In the genomic region with DNA sequence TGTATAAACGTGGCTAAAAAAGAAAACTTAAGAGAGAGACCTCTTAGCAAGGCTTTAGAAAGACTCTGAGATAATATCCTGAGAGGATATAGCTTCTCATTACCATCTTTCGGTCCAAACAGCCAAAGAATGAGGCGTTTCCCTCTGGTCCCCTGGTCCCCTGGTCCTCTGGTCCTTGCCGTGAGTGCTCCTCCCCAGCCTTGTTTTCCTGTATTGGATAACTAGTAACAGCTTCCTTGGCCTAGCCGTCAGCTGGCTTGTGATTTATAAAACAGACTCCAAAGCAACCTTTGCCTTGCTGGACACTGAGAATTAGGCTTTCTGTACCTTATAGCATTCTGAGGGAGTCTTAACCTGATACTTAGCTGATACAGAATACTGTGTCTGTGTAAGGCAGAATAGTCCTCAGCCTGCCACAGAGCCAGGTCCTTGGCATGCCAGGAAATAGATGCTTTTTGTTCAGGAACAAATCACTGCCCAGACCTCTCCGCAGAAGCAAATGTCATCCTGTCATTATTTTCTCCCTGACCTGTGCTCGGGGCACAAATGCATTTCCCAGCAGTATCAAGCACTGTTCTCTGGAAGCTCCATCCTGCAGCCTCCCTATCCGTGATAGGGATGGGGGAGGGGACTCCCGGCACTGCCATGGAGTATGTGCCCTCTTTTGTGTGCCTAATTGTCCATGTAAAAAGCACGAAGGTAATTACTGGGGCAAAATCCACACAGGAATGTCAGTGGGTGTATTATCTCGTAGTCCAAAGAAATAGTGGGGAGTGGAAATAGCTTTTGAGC, we compare ENCODE assay signal across 8 mouse cellular contexts.
A peak's percentile ranks its signal among the peaks of the same experiment; 100 is the strongest.
DNase-seq lines count a peak whose midpoint lies in the region; ATAC-seq lines count a peak whose summit lies in the region.

No protein-coding gene starts in this region.

- peak overlapping the region; percentile 19; the same call in 1 of the 2 replicates for H3K4me2 ChIP-seq in forebrain, embryonic 12.5 days
- H3K4me2 ChIP-seq in midbrain, embryonic 16.5 days (ENCODE audit: low read length) = peak overlapping the region; percentile 24

- no peak overlapping the region for H3K4me3 ChIP-seq in forebrain, embryonic 12.5 days (replicated peaks)
- H3K4me3 ChIP-seq in midbrain, embryonic 16.5 days (ENCODE audit: low read depth, low read length) = no peak overlapping the region

- H3K9ac ChIP-seq in forebrain, embryonic 12.5 days = no peak overlapping the region
- H3K9ac ChIP-seq in midbrain, embryonic 16.5 days (ENCODE audit: low read depth, low read length) = peak overlapping the region; percentile 47; the same call in 1 of the 2 replicates

- no peaks in the 10 kb centered on the region for H3K9me3 ChIP-seq in forebrain, embryonic 12.5 days
- H3K9me3 ChIP-seq in midbrain, embryonic 16.5 days (replicated peaks; ENCODE audit: control insufficient read depth, low read length, poor library complexity, severe bottlenecking) = no peaks in the 10 kb centered on the region

- no peaks in the 10 kb centered on the region for H3K36me3 ChIP-seq in forebrain, embryonic 12.5 days (replicated peaks)
- H3K36me3 ChIP-seq in midbrain, embryonic 16.5 days (ENCODE audit: control insufficient read depth, insufficient read depth, low read length) = no peaks in the 10 kb centered on the region

- ATAC-seq in forebrain, embryonic 12.5 days (ENCODE audit: low FRiP score) = peak; percentile 87
- ATAC-seq in midbrain, embryonic 16.5 days = peak; percentile 45; the same call in 1 of the 2 replicates

- WGBS in forebrain, embryonic 12.5 days = 13% methylated on average over 11 of the region's 11 CpGs
- WGBS in midbrain, embryonic 16.5 days = 21% methylated on average over 11 of the region's 11 CpGs

- H3K27ac ChIP-seq in forebrain, embryonic 12.5 days = peak overlapping the region; percentile 58; the same call in 1 of the 2 replicates
- peak overlapping the region; percentile 57 for H3K27ac ChIP-seq in midbrain, embryonic 16.5 days (ENCODE audit: low read length)

- peak; percentile 13 for DNase-seq in adrenal gland, postnatal 10 days
- DNase-seq in adrenal gland, postnatal 4 days (ENCODE audit: low spot score in 2 of 2) = no peak
- DNase-seq in kidney, adult 18-20 months = peak; percentile 3
- DNase-seq in thymus, postnatal 4 days = no peak
- DNase-seq in layer of hippocampus, adult 8-10 months (ENCODE audit: low spot score in 2 of 2) = no peak
- no peak for DNase-seq in urinary bladder, postnatal 36 days (ENCODE audit: low spot score in 2 of 2)

- H3K4me1 ChIP-seq in forebrain, embryonic 12.5 days = peaks cover 12% of the 10 kb centered on the region
- H3K4me1 ChIP-seq in midbrain, embryonic 16.5 days (ENCODE audit: control insufficient read depth, insufficient read depth, low read length) = peaks cover 9% of the 10 kb centered on the region

- H3K27me3 ChIP-seq in forebrain, embryonic 12.5 days = no peaks in the 10 kb centered on the region
- no peaks in the 10 kb centered on the region for H3K27me3 ChIP-seq in midbrain, embryonic 16.5 days (ENCODE audit: control insufficient read depth, insufficient read depth, low read depth, low read length)

Comparison
In these comparisons a context has a peak if more than half of its experiments do, and no peak if none do; other contexts are left out.
1. DNase-seq: peak in adrenal gland, postnatal 10 days (single experiment) and kidney, adult 18-20 months (single experiment); none in adrenal gland, postnatal 4 days (0 of 2), thymus, postnatal 4 days (single experiment), layer of hippocampus, adult 8-10 months (0 of 2) and urinary bladder, postnatal 36 days (0 of 2).